Mouse (Mus musculus): Measurements from ENCODE around the gene Rnase2b.
"Not testable (repeated sequence)": the region's sequence is repeated elsewhere in the genome, so short reads cannot be mapped to it uniquely, and the experiment has no call there.

GRCm38 (mm10) chr14:51163323-51163722 lies 1.3 kb downstream of the Rnase2b start:
- not testable (repeated sequence) for TF ChIP-seq CTCF (conservative IDR thresholded peaks at IDR 0.05; ENCODE audit: insufficient read depth, insufficient read length, low read depth, low read length); POLR2A (IDR thresholded peaks at IDR 0.05; ENCODE audit: low read depth, low read length)
